Mouse (Mus musculus) left cerebral cortex, adult 2 months (tissue): ENCODE measurements around the gene Wdr45b. TPM values are rescaled to one million over a fixed set of nuclear protein-coding genes. Genes with fewer than 3 reads are reported as not detected.
A peak's percentile ranks its signal among the peaks of the same experiment; 100 is the strongest.
"Not testable (repeated sequence)": the region's sequence is repeated elsewhere in the genome, so short reads cannot be mapped to it uniquely, and the experiment has no call there.

Experiments
- DNase-seq, 2 experiments: peaks; one replicate each; pipeline ENCODE4 v3.0.0; 2021 to 2022; ENCODE audit warnings: low spot score in 2 of 2, mixed read lengths in 1 of 2; ENCODE audit errors: extremely low spot score in 1 of 2
- H3K27ac ChIP-seq: fragments of 200-600 bp; 2 replicates; pipeline ENCODE4 v1.8.1; 2022
- H3K4me3 ChIP-seq: fragments of 200-600 bp; 2 replicates; pipeline ENCODE4 v1.8.1; 2022
- CTCF ChIP-seq: fragments of 200-600 bp; IDR thresholded peaks from 2 replicates; pipeline ENCODE4 v1.8.1; 2022; ENCODE audit warnings: antibody characterized with exemption, mild to moderate bottlenecking, moderate library complexity
- intact Hi-C: fragments of 180-260 bp; cut with DNase I; formaldehyde crosslinking; loops from one replicate; pipeline ENCODE4 v1.15.1; 2025
- total RNA-seq, 2 experiments: library from RNA; stranded (reverse); gene quantifications; 2 replicates each; pipeline ENCODE4 v1.2.3; 2021

The Wdr45b gene
- total RNA-seq, 2 experiments from 2014 or later: 62.1 to 70.9 TPM

DNA sequence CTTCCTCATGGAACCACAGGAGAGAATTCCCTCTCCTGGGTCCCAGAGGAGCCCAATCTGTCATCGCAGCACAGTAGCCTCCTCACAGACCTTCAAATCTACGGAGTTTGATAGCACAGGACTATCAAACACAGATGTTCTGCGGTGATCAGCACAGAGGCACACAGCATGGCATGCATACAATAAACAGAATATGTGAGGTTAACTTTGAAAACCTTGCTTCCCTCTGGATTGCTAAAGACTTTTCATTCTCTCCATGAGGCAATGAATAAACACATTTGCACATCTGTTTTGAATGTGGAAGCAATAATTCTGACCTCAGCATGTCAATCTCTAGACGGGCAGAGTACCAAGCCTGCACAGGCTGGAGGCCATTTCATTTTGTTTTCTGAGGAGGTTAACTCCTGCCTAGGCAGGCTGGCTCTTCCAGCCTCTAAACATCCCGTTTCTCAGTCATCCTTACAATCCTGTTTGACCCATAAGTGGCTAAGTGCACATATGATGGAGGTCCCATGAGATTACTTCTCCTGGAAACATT, 13.0 kb upstream of the Wdr45b start:
- no peak overlapping the region for H3K4me3 ChIP-seq
- intact Hi-C loops: no loop called here
- no peak for TF ChIP-seq CTCF
- no peak overlapping the region for H3K27ac ChIP-seq
- no peak for DNase-seq

DNA sequence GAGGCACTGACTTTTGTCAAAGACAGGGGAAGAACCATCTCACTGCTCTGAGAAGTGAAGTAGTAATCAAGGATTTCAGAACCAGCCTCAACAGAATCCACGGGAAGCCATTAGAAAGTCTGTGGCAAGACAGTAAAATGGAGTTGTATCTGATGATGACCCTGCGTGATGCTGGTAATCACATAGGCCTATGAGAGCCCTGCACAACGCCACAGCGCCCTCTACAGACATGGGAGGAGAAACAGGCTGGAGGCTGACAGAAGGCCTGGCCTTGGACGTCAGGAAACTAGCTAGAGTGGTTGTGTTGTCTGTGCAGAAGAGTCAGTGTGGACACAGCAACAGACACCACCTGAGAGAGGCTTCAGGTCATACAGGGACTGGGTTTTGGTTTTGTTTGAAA, 8.0 kb upstream of the Wdr45b start:
- peak; percentile 30 to 38 for DNase-seq
- H3K4me3 ChIP-seq: no peak overlapping the region
- peak; percentile 57 for TF ChIP-seq CTCF
- intact Hi-C loops: no loop called here
- H3K27ac ChIP-seq: no peak overlapping the region

DNA sequence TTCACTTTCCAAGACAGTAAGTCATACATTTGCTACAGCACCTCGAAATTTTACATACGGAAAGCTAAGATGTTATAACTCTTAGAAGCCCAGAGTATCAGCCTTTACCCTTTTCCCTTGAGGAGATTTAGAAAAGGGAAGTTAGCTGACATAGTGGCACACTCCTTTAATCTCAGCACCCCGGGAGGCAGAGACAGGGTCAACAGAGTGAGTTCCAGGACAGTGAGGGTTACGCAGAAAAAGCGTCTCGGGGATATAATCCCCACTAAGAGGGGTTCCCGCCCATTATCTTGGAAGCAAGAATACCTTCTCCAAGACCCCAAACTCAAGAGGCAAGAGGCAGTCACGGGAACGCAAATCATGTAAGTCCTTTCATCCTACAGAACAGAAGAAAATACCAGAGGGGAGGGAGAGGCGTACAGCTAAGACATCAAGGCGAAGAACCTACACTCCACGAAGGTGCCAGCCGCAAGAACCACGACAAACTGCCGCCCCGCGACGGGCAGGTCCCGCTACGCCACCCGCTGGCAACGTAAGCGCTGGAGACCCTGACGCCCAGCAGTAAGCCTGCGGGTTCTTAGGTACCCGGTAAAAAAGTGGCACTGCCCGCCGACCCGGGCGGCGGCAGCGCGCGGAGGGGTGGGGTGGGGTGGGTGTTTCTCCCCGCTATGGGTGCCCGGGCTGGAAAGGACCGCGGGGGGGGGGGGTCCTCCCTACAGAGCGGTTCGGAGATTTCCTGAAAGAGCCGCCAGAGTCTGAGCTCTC, 737 bp downstream of the Wdr45b start:
- DNase-seq: peak; percentile 45
- no peak; the same call in 1 of the 2 replicates for TF ChIP-seq CTCF
- Histone ChIP-seq H3K4me3 (peak overlapping the region; percentile 63), H3K27ac (peak overlapping the region; percentile 97)
- intact Hi-C loops: loop anchor here (2.0 to 5.0 kb wide), 3 partner anchors 67 to 116 kb away; partner anchors contain the start of genes Fn3krp and Narf

DNA sequence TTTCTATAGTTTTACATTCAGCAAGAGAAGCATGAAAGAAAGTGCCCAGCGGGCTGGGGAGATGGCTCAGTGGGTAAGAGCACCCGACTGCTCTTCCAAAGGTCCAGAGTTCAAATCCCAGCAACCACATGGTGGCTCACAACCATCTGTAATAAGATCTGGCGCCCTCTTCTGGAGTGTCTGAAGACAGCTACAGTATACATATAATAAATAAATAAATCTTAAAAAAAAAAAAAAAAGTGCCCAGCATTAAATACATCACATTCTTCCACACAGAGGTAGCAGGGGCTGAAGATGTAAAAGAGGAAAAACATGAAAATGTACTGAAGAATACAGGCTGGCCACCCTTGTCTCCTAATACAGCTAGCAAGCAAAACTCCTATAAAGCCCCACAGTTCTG, 5.5 kb downstream of the Wdr45b start:
- H3K27ac ChIP-seq, intact Hi-C loops, DNase-seq, H3K4me3 ChIP-seq: not testable (repeated sequence)
- peak; percentile 24 for TF ChIP-seq CTCF

DNA sequence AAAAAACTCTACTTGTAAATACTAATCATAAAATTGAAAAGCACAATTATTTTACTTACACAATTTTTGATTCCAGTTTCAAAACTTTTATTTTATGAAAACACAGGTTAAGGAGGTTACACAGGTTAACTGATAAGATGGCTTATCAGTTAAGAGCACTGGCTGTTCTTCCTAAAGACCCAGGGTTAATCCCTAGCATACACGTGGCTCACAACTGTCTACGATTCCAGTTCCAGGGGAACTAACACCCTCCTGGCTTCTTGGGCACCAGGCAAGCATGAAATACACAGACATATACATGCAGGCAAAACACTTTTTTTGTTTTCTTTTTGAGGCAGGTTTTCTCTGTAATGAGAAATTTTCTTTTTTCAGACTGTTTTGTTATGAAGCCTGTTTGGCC, 6.1 kb downstream of the Wdr45b start:
- no peak for TF ChIP-seq CTCF
- no peak overlapping the region for H3K4me3 ChIP-seq
- no peak for DNase-seq
- intact Hi-C loops: no loop called here
- no peak overlapping the region for H3K27ac ChIP-seq

DNA sequence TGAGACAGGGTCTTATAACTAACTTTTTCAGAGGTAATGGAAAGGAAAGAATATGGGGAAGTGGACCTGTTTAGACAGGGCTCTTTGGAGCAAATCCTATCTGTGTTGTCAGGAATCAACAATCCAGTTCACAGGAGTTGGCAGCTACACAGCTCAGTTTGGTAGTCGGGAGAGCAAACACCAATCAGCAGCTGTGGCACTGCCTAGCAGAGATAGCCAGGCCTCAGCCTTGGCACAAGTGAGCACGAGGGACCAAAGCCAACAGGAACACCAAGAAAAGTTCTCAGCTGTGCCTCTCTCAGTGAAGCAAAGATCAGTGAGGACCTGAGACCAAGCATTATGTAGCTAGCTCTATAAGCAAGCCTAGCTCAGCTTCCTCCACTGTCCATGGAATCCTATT, 7.2 kb downstream of the Wdr45b start:
- TF ChIP-seq CTCF: no peak
- DNase-seq: no peak
- H3K27ac ChIP-seq: no peak overlapping the region
- no peak overlapping the region for H3K4me3 ChIP-seq
- intact Hi-C loops: no loop called here

DNA sequence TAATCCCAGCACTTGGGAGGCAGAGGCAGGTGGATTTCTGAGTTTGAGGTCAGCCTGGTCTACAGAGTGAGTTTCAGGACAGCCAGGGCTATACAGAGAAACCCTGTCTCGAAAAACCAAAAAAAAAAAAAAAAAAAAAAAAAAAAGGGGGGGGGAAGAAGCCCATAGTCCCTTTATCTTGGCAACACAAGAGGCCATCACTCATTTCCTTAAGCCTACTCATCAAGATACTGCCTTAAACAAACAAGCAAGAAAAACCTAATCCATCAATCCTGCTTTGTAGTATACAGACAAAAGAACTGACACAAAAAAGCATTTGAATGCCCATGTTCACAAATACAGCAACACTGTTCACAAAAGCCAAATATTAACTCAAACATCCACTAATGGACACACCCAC, 11.8 kb downstream of the Wdr45b start:
- intact Hi-C loops, DNase-seq, H3K27ac ChIP-seq, H3K4me3 ChIP-seq: not testable (repeated sequence)

DNA sequence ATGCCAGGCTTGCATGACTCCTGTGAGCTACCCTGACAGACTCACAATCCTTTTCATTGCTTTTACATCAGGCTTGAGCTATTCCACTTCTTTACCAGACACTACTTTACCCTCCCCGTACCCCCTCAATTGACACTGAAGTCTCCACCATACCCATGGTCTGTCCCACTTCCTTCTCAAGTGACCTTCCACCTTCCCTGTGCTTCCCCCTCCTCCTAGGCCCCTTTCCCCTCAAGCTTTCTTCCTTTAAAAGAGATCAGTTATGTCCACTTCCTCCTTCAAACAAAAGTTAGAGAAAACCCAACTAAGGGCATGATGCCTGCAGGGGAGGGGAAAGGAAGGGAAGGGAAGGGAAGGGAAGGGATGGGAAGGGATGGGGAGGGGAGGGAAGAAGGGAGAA, 14.0 kb downstream of the Wdr45b start:
- no peak overlapping the region for H3K27ac ChIP-seq
- intact Hi-C loops: no loop called here
- TF ChIP-seq CTCF: no peak
- no peak overlapping the region for H3K4me3 ChIP-seq
- DNase-seq: no peak

DNA sequence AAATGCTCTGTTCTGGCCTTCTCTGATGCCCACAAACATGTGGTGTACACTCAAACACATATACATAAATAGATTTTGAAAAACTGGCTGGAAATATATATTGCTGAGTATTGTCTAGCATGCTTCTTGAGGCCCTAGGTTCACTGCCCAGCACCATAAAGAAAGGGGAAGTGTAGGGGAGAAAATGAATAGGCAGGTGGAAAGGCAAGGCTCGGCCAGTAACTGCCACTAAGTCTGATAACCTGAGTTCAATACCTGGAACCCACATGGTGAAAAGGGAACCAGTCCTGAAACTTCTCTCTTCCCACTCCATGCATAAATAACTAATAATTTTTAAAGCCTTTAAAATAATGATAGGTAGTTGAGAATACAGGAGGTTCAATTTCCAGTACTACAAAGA, 14.6 kb downstream of the Wdr45b start:
- no peak for DNase-seq
- intact Hi-C loops: no loop called here
- H3K27ac ChIP-seq: no peak overlapping the region
- TF ChIP-seq CTCF: no peak
- H3K4me3 ChIP-seq: no peak overlapping the region

DNA sequence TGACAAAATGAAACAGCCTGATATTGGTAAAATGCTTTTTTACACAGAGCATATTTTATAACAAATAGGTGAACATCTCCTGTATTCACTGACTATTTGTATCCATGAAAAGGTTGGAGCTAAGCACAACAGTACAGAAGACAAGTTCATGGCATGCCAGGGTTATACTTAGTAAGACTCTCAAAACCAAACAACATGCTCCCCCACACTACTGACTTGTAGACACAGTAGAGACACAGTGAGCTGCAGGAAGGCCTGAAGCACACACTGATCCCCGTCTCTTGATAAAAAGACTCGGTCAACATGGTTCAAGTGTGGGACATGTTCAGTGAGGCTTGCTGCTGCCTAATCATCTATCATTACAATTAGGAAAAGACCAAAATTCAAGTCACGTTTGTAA, 22.6 kb downstream of the Wdr45b start:
- H3K27ac ChIP-seq: no peak overlapping the region
- no peak for DNase-seq
- no peak overlapping the region for H3K4me3 ChIP-seq
- no peak for TF ChIP-seq CTCF
- intact Hi-C loops: no loop called here

DNA sequence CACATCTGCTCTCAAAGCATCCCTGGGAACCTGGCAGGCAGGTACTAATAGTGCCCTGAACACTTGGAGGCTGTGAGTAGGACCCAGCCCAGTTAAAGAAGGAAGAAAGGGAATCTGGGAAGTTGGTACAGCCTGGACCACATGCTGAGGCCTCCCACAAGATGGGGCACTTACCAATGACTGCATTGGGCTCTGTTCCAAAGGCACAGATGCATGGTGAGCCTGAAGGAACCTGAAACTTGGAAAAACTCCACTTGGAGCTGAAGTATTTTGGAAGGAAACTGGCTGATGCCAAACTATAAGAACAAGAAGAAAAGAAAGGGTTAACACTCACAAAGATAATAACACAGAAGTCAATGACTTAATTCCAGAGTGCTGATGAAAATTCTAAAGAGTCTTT, 25.6 kb downstream of the Wdr45b start:
- intact Hi-C loops: no loop called here
- TF ChIP-seq CTCF: no peak

DNA sequence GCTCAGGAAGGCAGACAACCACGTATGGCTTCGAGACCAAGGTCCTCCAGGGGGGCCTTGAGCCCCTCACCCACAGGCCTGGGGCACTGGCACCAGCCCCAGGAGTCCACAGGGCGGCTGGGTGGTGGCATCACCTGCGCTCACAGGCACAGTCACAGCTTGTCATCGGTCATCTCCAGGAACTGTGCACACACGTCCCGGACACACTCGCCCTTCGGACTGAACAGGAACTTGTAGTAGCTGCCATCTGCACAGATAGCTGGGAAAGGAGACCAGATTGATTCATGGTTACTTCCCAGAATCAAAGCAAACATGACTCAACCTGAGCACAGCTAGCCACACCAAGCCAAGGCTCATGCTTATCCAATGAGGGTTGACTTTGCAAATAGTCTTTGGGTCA, 26.0 kb downstream of the Wdr45b start:
- intact Hi-C loops: no loop called here
- DNase-seq: no peak
- TF ChIP-seq CTCF: no peak

More for the DNA sequence above, 25.6 kb downstream of the Wdr45b start:
- DNase-seq: no peak
- H3K4me3 ChIP-seq: no peak overlapping the region
- no peak overlapping the region for H3K27ac ChIP-seq

DNA sequence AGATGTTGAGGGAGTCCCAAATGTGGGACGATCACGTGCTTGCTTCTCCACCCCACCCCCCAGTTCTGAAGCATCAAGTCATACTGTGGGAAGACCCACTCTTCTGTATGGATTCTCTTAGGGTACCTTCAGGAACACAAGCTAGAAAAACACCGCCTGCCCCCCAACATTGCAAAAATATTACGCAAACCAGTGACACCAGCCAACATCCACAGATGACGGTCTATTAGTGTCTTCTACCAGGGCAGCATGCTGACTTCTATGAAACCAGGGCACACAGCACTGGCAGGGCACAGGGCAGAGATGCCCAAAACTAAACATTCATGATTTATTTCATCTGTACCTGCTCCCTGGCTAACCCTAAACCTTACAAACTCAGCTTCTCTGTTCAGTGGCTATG, 27.6 kb downstream of the Wdr45b start:
- H3K27ac ChIP-seq: no peak overlapping the region

More for the DNA sequence above, 26.0 kb downstream of the Wdr45b start:
- Histone ChIP-seq H3K27ac (no peak overlapping the region), H3K4me3 (no peak overlapping the region)

More for the DNA sequence above, 27.6 kb downstream of the Wdr45b start:
- intact Hi-C loops: no loop called here
- no peak for TF ChIP-seq CTCF
- no peak for DNase-seq
- H3K4me3 ChIP-seq: no peak overlapping the region
